Mouse (Mus musculus): Measurements from ENCODE around the gene Zfp462. TPM values are rescaled to one million over a fixed set of nuclear protein-coding genes. Genes with fewer than 3 reads are reported as not detected.

Gene Zfp462
- 8.4 and 9.5 TPM in 2 replicates for polyA plus RNA-seq (2012; rRNA removed)

GRCm38 (mm10) chr4:54944921-54945430, at the start of gene Zfp462:
TSS of gene Zfp462 (plus strand) at chr4:54945048.

